Mouse (Mus musculus) thymus, postnatal 4 days (tissue): ENCODE data around the gene Otub1.

Source experiments
- DNase-seq: peaks from one replicate; pipeline ENCODE4 v3.0.0; 2021

Gene Otub1

GRCm38 (mm10) chr19:7172051-7172866 is 33.9 kb downstream of the Otub1 start:
- DNase-seq = no peak

DNA sequence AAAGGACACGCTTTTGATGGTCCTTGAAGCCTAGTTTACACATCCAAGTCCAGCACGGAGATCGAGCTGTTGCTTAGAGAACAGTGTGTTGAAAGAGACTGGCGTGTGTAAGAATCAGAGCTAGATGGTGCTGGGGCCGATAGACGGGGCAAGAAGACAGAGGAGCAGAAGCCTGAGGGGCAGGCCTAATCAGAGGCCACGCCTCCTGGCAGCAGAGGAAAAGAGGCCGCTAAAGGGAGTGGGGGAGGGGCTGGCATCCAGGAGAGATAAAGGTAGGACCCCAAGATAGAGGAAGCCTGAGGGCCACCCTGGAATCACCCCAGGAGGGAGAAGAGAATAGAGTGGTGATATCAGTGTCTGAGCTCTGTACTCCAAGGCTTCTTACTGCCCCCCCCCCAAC is 34.7 kb downstream of the Otub1 start:
- DNase-seq = no peak

- no peak for DNase-seq
Observed at GRCm38 (mm10) chr19:7170916-7171315, 35.2 kb downstream of the Otub1 start.

DNA sequence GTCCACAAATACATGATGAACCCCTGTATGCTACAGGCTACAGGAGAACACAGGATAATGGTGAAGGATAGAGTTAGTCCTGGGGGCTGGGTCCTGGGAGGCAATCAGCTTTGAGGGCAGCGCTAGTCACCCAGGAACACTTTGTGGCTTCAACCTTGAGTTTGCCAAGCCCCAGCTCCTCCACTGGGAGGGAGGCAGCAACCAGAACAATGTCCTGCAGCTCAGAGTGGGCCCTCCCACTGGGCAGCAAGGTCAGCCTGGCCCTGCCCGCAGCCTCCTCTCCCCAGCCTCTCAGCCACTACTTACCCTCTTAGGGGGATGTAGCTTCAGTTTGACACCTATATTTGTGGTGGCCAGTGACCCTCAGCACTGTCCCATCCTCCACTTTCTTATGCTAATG is 37.7 kb downstream of the Otub1 start:
- DNase-seq = no peak

- no peak for DNase-seq
Observed at GRCm38 (mm10) chr19:7166767-7167166, 39.3 kb downstream of the Otub1 start.

GRCm38 (mm10) chr19:7166200-7166711 is 39.9 kb downstream of the Otub1 start:
- no peak for DNase-seq

- peak; percentile 65 for DNase-seq
Observed at GRCm38 (mm10) chr19:7165509-7166199, 40.5 kb downstream of the Otub1 start.

DNA sequence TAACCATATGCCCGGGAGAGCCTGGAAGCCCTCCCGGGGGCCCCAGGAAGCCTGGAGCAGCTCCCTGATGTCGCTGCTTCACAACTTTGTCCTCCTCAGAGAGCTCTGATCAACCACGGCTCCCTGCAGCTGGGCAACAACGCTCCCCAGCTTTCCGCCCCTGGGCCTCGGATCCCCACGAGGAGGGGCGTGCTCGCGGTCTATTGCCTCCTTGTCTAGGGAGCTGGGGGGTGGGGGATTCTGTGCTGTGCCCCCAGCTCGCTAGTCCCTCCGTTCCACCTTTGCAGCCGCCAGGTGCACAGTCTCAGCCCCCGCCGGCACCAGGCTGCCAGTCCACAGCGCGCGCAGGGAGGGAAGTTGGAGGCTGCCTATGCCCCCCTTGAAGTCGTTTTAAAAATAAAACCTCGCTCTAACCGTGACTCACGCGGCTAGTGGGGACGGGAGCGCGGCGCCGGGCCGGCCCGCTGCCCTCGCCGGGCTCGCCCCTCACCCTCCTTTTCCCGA is 41.2 kb downstream of the Otub1 start:
- peak; percentile 79 for DNase-seq

DNA sequence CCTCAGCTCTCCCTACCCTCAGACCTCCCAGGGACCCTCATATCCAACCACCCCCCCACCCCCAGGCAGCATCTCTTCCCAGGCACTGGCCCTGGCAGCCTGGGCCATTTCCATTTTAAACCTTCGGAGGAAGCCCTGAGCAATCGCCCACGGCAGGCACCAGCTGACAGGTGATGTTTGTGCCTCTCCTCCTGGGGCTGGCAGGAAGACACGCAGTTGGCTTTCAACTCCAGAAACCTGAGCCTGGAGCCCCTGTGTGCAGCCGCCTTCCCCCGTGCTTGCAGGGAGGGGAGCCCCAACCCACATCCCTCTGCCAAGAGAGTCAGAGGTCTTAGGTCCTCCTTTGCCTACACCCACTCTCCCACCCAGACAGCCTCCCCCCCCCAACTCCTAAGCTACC is 41.9 kb downstream of the Otub1 start:
- DNase-seq = peak; percentile 71

GRCm38 (mm10) chr19:7161064-7161463 is 45.1 kb downstream of the Otub1 start:
- DNase-seq = no peak

- DNase-seq = peak; percentile 73
Observed at GRCm38 (mm10) chr19:7160151-7160906, 45.8 kb downstream of the Otub1 start.

- no peak for DNase-seq
Observed at GRCm38 (mm10) chr19:7157734-7158133, 48.4 kb downstream of the Otub1 start.

- DNase-seq = no peak
Observed at GRCm38 (mm10) chr19:7155196-7155595, 50.9 kb downstream of the Otub1 start.

- no peak for DNase-seq
Observed at GRCm38 (mm10) chr19:7153232-7153631, 52.9 kb downstream of the Otub1 start.

GRCm38 (mm10) chr19:7151927-7152653 is 54.0 kb downstream of the Otub1 start:
- no peak for DNase-seq

GRCm38 (mm10) chr19:7151300-7151926 is 54.7 kb downstream of the Otub1 start:
- no peak for DNase-seq

DNA sequence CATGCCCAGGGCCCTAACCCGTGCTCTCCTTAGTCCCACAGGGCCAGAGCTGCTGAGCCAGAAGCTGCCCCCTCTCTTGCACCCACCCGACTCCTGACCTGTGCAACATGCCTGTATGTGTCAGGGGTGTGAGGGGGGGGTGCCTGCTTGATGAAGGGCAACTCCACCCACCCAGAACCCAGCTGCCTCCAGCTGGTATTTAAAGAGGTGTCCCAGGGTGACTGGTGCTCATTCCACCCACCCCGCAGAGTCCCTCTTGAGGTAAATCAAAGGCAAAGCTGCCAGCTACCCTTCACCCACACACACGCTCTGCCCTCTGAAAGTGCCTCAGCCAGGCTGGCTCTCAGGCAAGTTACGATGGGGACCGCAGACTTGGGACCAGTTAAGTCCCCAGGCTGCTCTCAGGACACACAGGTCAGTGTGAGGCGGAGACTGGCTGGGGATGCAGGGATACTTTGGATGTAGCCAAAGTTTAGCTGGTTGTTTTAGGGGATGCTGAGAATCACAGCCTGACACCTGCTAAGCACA is 56.9 kb downstream of the Otub1 start:
- no peak for DNase-seq

GRCm38 (mm10) chr19:7148541-7149085 is 57.5 kb downstream of the Otub1 start:
- DNase-seq = no peak
